Mouse (Mus musculus): ENCODE measurements around the gene Dnm3. TPM values are rescaled to one million over a fixed set of nuclear protein-coding genes. Genes with fewer than 3 reads are reported as not detected.
A peak's percentile ranks its signal among the peaks of the same experiment; 100 is the strongest.

Gene Dnm3
- polyA plus RNA-seq, 1 experiment = 3.0 TPM

- H3ac ChIP-seq (ENCODE audit: control insufficient read depth, insufficient read length) = no peak overlapping the region
- H3K79me2 ChIP-seq (ENCODE audit: control insufficient read depth, insufficient read depth) = no peaks in the 10 kb centered on the region
- no peaks in the 10 kb centered on the region for H3K36me3 ChIP-seq (ENCODE audit: control insufficient read depth, insufficient read depth)
- H3K4me2 ChIP-seq (ENCODE audit: low read depth) = no peak overlapping the region
- TF ChIP-seq REST (IDR thresholded peaks at IDR 0.05; ENCODE audit: insufficient read depth, insufficient read length) (no peak), USF1 (IDR thresholded peaks at IDR 0.05; ENCODE audit: low read depth) (no peak), MAX (IDR thresholded peaks at IDR 0.05; ENCODE audit: low read depth) (no peak), MYOG (IDR thresholded peaks at IDR 0.05; ENCODE audit: control insufficient read depth in 1 of 3, insufficient read depth in 1 of 3, insufficient read length in 2 of 3, low read depth in 2 of 3) (no peak), POLR2AphosphoS2 (IDR thresholded peaks at IDR 0.05; ENCODE audit: insufficient read length, low read depth) (no peak), SRF (IDR thresholded peaks at IDR 0.05; ENCODE audit: control insufficient read depth, insufficient read length, low read depth) (no peak)
- no peaks in the 10 kb centered on the region for H3K27me3 ChIP-seq (ENCODE audit: control insufficient read depth, insufficient read depth, insufficient read length)
- H3K4me3 ChIP-seq = no peak overlapping the region
Observed at GRCm38 (mm10) chr1:162179401-162179800, 298.4 kb downstream of the Dnm3 start.

GRCm38 (mm10) chr1:162172806-162173205, 305.0 kb downstream of the Dnm3 start:
- Histone ChIP-seq H3K27me3 (ENCODE audit: control insufficient read depth, insufficient read depth, insufficient read length) (no peaks in the 10 kb centered on the region), H3ac (ENCODE audit: control insufficient read depth, insufficient read length) (no peak overlapping the region), H3K4me2 (ENCODE audit: low read depth) (no peak overlapping the region), H3K4me3 (no peak overlapping the region), H3K36me3 (ENCODE audit: control insufficient read depth, insufficient read depth) (no peaks in the 10 kb centered on the region), H3K79me2 (ENCODE audit: control insufficient read depth, insufficient read depth) (no peaks in the 10 kb centered on the region)
- TF ChIP-seq TCF3 (IDR thresholded peaks at IDR 0.05; ENCODE audit: insufficient read length, low read depth) (no peak), TCF12 (IDR thresholded peaks at IDR 0.05; ENCODE audit: insufficient read depth, poor library complexity, severe bottlenecking) (no peak), SRF (IDR thresholded peaks at IDR 0.05; ENCODE audit: control insufficient read depth, insufficient read length, low read depth) (no peak), MYOG (IDR thresholded peaks at IDR 0.05; ENCODE audit: control insufficient read depth in 1 of 3, insufficient read depth in 1 of 3, insufficient read length in 2 of 3, low read depth in 2 of 3) (no peak), REST (IDR thresholded peaks at IDR 0.05; ENCODE audit: insufficient read depth, insufficient read length) (no peak), CEBPB (IDR thresholded peaks at IDR 0.05; ENCODE audit: insufficient read depth, poor library complexity, severe bottlenecking) (no peak), USF1 (IDR thresholded peaks at IDR 0.05; ENCODE audit: low read depth) (no peak), POLR2AphosphoS2 (IDR thresholded peaks at IDR 0.05; ENCODE audit: insufficient read length, low read depth) (no peak), E2F4 (IDR thresholded peaks at IDR 0.05; ENCODE audit: insufficient read depth) (no peak)

GRCm38 (mm10) chr1:162163687-162164484, 313.9 kb downstream of the Dnm3 start:
- TF ChIP-seq SRF (IDR thresholded peaks at IDR 0.05; ENCODE audit: control insufficient read depth, insufficient read length, low read depth) (no peak), POLR2A (IDR thresholded peaks at IDR 0.05; ENCODE audit: insufficient read length, low read depth) (no peak), USF1 (IDR thresholded peaks at IDR 0.05; ENCODE audit: low read depth) (no peak), TCF12 (IDR thresholded peaks at IDR 0.05; ENCODE audit: insufficient read depth, poor library complexity, severe bottlenecking) (no peak), POLR2AphosphoS2 (IDR thresholded peaks at IDR 0.05; ENCODE audit: insufficient read length, low read depth) (no peak), E2F4 (IDR thresholded peaks at IDR 0.05; ENCODE audit: insufficient read depth) (no peak), REST (IDR thresholded peaks at IDR 0.05; ENCODE audit: insufficient read depth, insufficient read length) (no peak), MYOD1 (IDR thresholded peaks at IDR 0.05; ENCODE audit: control insufficient read depth in 1 of 3, insufficient read length in 2 of 3, low read depth in 2 of 3) (no peak), MYOG (IDR thresholded peaks at IDR 0.05; ENCODE audit: control insufficient read depth in 1 of 3, insufficient read depth in 1 of 3, insufficient read length in 2 of 3, low read depth in 2 of 3) (no peak), TCF3 (IDR thresholded peaks at IDR 0.05; ENCODE audit: insufficient read length, low read depth) (no peak), CEBPB (IDR thresholded peaks at IDR 0.05; ENCODE audit: insufficient read depth, poor library complexity, severe bottlenecking) (no peak), MAX (IDR thresholded peaks at IDR 0.05; ENCODE audit: low read depth) (no peak)
- Histone ChIP-seq H3K4me3 (no peak overlapping the region), H3K79me2 (ENCODE audit: control insufficient read depth, insufficient read depth) (no peaks in the 10 kb centered on the region), H3K36me3 (ENCODE audit: control insufficient read depth, insufficient read depth) (no peaks in the 10 kb centered on the region), H3K27me3 (ENCODE audit: control insufficient read depth, insufficient read depth, insufficient read length) (no peaks in the 10 kb centered on the region), H3K4me2 (ENCODE audit: low read depth) (peak overlapping the region; percentile 38), H3ac (ENCODE audit: control insufficient read depth, insufficient read length) (no peak overlapping the region)

- Histone ChIP-seq H3K36me3 (ENCODE audit: control insufficient read depth, insufficient read depth) (no peaks in the 10 kb centered on the region), H3ac (ENCODE audit: control insufficient read depth, insufficient read length) (no peak overlapping the region), H3K27me3 (ENCODE audit: control insufficient read depth, insufficient read depth, insufficient read length) (no peaks in the 10 kb centered on the region), H3K79me2 (ENCODE audit: control insufficient read depth, insufficient read depth) (no peaks in the 10 kb centered on the region), H3K4me3 (no peak overlapping the region), H3K4me2 (ENCODE audit: low read depth) (no peak overlapping the region)
- TF ChIP-seq MYOG (IDR thresholded peaks at IDR 0.05; ENCODE audit: control insufficient read depth in 1 of 3, insufficient read depth in 1 of 3, insufficient read length in 2 of 3, low read depth in 2 of 3) = no peak
- no peak for TF ChIP-seq MAX (IDR thresholded peaks at IDR 0.05; ENCODE audit: low read depth)
- TF ChIP-seq SRF (IDR thresholded peaks at IDR 0.05; ENCODE audit: control insufficient read depth, insufficient read length, low read depth) = no peak
Observed at GRCm38 (mm10) chr1:162162677-162163076, 315.2 kb downstream of the Dnm3 start.

- TF ChIP-seq TCF12 (IDR thresholded peaks at IDR 0.05; ENCODE audit: insufficient read depth, poor library complexity, severe bottlenecking) = no peak
- no peak for TF ChIP-seq E2F4 (IDR thresholded peaks at IDR 0.05; ENCODE audit: insufficient read depth)
- TF ChIP-seq REST (IDR thresholded peaks at IDR 0.05; ENCODE audit: insufficient read depth, insufficient read length) = no peak
- no peak for TF ChIP-seq POLR2AphosphoS2 (IDR thresholded peaks at IDR 0.05; ENCODE audit: insufficient read length, low read depth)
- no peak for TF ChIP-seq MAX (IDR thresholded peaks at IDR 0.05; ENCODE audit: low read depth)
- TF ChIP-seq SRF (IDR thresholded peaks at IDR 0.05; ENCODE audit: control insufficient read depth, insufficient read length, low read depth) = no peak
- TF ChIP-seq CEBPB (IDR thresholded peaks at IDR 0.05; ENCODE audit: insufficient read depth, poor library complexity, severe bottlenecking) = no peak
- no peak for TF ChIP-seq MYOD1 (IDR thresholded peaks at IDR 0.05; ENCODE audit: control insufficient read depth in 1 of 3, insufficient read length in 2 of 3, low read depth in 2 of 3)
- TF ChIP-seq POLR2A (IDR thresholded peaks at IDR 0.05; ENCODE audit: insufficient read length, low read depth) = no peak
- no peak for TF ChIP-seq TCF3 (IDR thresholded peaks at IDR 0.05; ENCODE audit: insufficient read length, low read depth)
- TF ChIP-seq MYOG (IDR thresholded peaks at IDR 0.05; ENCODE audit: control insufficient read depth in 1 of 3, insufficient read depth in 1 of 3, insufficient read length in 2 of 3, low read depth in 2 of 3) = no peak
- TF ChIP-seq USF1 (IDR thresholded peaks at IDR 0.05; ENCODE audit: low read depth) = no peak
- H3ac ChIP-seq (ENCODE audit: control insufficient read depth, insufficient read length) = no peak overlapping the region
- H3K36me3 ChIP-seq (ENCODE audit: control insufficient read depth, insufficient read depth) = no peaks in the 10 kb centered on the region
Observed at GRCm38 (mm10) chr1:162162249-162162648, 315.6 kb downstream of the Dnm3 start.

More at GRCm38 (mm10) chr1:162162249-162162648, 315.6 kb downstream of the Dnm3 start:
- H3K4me2 ChIP-seq (ENCODE audit: low read depth) = no peak overlapping the region
- no peak overlapping the region for H3K4me3 ChIP-seq
- no peaks in the 10 kb centered on the region for H3K79me2 ChIP-seq (ENCODE audit: control insufficient read depth, insufficient read depth)
- no peaks in the 10 kb centered on the region for H3K27me3 ChIP-seq (ENCODE audit: control insufficient read depth, insufficient read depth, insufficient read length)
